Comparison of ENCODE assay signal across 10 mouse cellular contexts in genomic region chr13:37249581-37250461, GRCm38 (mm10).
DNase-seq lines count a peak whose midpoint lies in the region; ATAC-seq lines count a peak whose summit lies in the region.
"Had no signal": no experiment of that assay in that cellular context is flagged by ENCODE, and none has a peak within 500 bp of the region (broad histone marks: within the 10 kb centered on the region; RNA-seq: fewer than 3 reads in every experiment).

No protein-coding gene starts in this region.

- WGBS in embryonic facial prominence, embryonic 14.5 days = 53% methylated on average over 14 of the region's 14 CpGs
- 81% methylated on average over 14 of the region's 14 CpGs for WGBS in embryonic facial prominence, embryonic 10.5 days

- no peak for ATAC-seq in embryonic facial prominence, embryonic 14.5 days (ENCODE audit: low read depth)
- peak; percentile 78 for ATAC-seq in monocyte, adult 5-6 weeks (replicated peaks; ENCODE audit: insufficient number of reproducible peaks, low FRiP score, low TSS enrichment, poor library complexity, severe bottlenecking)

- H3K9me3 ChIP-seq in embryonic facial prominence, embryonic 14.5 days (ENCODE audit: control insufficient read depth, low read length) = no peaks in the 10 kb centered on the region
- no peaks in the 10 kb centered on the region for H3K9me3 ChIP-seq in embryonic facial prominence, embryonic 10.5 days

- no peak overlapping the region for H3K4me3 ChIP-seq in embryonic facial prominence, embryonic 14.5 days (ENCODE audit: low read depth, low read length)
- no peak overlapping the region for H3K4me3 ChIP-seq in embryonic facial prominence, embryonic 10.5 days

- H3K4me1 ChIP-seq in embryonic facial prominence, embryonic 14.5 days (ENCODE audit: control insufficient read depth, insufficient read depth, low read length) = no peaks in the 10 kb centered on the region
- H3K4me1 ChIP-seq in embryonic facial prominence, embryonic 10.5 days = no peaks in the 10 kb centered on the region

- no peaks in the 10 kb centered on the region for H3K36me3 ChIP-seq in embryonic facial prominence, embryonic 14.5 days (ENCODE audit: control insufficient read depth, insufficient read depth, low read length)
- no peaks in the 10 kb centered on the region for H3K36me3 ChIP-seq in embryonic facial prominence, embryonic 10.5 days (replicated peaks)

- intact Hi-C loops in left cerebral cortex, postnatal 36 days (cut with DNase I) = no loop called here

- no peaks in the 10 kb centered on the region for H3K27me3 ChIP-seq in embryonic facial prominence, embryonic 14.5 days (replicated peaks; ENCODE audit: control insufficient read depth, insufficient read depth, low read length)
- no peaks in the 10 kb centered on the region for H3K27me3 ChIP-seq in embryonic facial prominence, embryonic 10.5 days (replicated peaks; ENCODE audit: low read depth, poor library complexity, severe bottlenecking)

- no peak overlapping the region for H3K27ac ChIP-seq in embryonic facial prominence, embryonic 14.5 days (replicated peaks; ENCODE audit: low read depth, low read length)
- no peak overlapping the region for H3K27ac ChIP-seq in embryonic facial prominence, embryonic 10.5 days (replicated peaks)

- H3K4me2 ChIP-seq in embryonic facial prominence, embryonic 14.5 days (ENCODE audit: low read depth, low read length) = no peak overlapping the region

- DNase-seq in embryonic facial prominence, embryonic 14.5 days (ENCODE audit: low spot score) = peak; percentile 69
- DNase-seq in embryonic facial prominence, embryonic 10.5 days (ENCODE audit: low spot score) = no peak
- DNase-seq in left cerebral cortex, postnatal 36 days (ENCODE audit: low spot score in 2 of 2) = peak; percentile 14 to 18
- DNase-seq in left cerebral cortex, adult 11 months (ENCODE audit: low spot score) = no peak
- peak; percentile 13 for DNase-seq in gastrocnemius, postnatal 25 days
- DNase-seq in T-cell, adult 2 months (ENCODE audit: low spot score) = no peak
- no peak for DNase-seq in urinary bladder, postnatal 4 days (ENCODE audit: low spot score in 2 of 2)
- DNase-seq: cerebellum, adult 9-10 months; lung, adult 18-20 months had no signal

- H3K9ac ChIP-seq in embryonic facial prominence, embryonic 14.5 days (ENCODE audit: low read depth, low read length) = no peak overlapping the region

Comparison
In these comparisons a context has a peak if more than half of its experiments do, and no peak if none do; other contexts are left out.
1. DNase-seq: peak in embryonic facial prominence, embryonic 14.5 days (single experiment), left cerebral cortex, postnatal 36 days (2 of 2) and gastrocnemius, postnatal 25 days (single experiment); none in embryonic facial prominence, embryonic 10.5 days (single experiment), left cerebral cortex, adult 11 months (single experiment), T-cell, adult 2 months (single experiment) and urinary bladder, postnatal 4 days (0 of 2).